Mouse (Mus musculus): ENCODE data around the gene Cd2ap.
"Not testable (repeated sequence)": the region's sequence is repeated elsewhere in the genome, so short reads cannot be mapped to it uniquely, and the experiment has no call there.

Cd2ap gene

GRCm38 (mm10) chr17:42876001-42876903 lies at the start of gene Cd2ap:
Gene Cd2ap (minus strand): TSS chr17:42876665.
- DNase-seq (ENCODE audit: low spot score in 2 of 2): peak; percentile 92 to 96

- no peak for DNase-seq (ENCODE audit: low spot score in 2 of 2)
These were observed 48.3 kb upstream of the Cd2ap start for GRCm38 (mm10) chr17:42924731-42925130.

GRCm38 (mm10) chr17:42918810-42919209 lies 42.3 kb upstream of the Cd2ap start:
- DNase-seq (ENCODE audit: low spot score in 2 of 2): no peak

- DNase-seq (ENCODE audit: low spot score in 2 of 2): no peak
These were observed 38.3 kb upstream of the Cd2ap start for GRCm38 (mm10) chr17:42914726-42915125.

GRCm38 (mm10) chr17:42912193-42912592 lies 35.7 kb upstream of the Cd2ap start:
- no peak for DNase-seq (ENCODE audit: low spot score in 2 of 2)

GRCm38 (mm10) chr17:42910476-42910875 lies 34.0 kb upstream of the Cd2ap start:
- no peak for DNase-seq (ENCODE audit: low spot score in 2 of 2)

GRCm38 (mm10) chr17:42909376-42909775 lies 32.9 kb upstream of the Cd2ap start:
- DNase-seq (ENCODE audit: low spot score in 2 of 2): no peak

- DNase-seq (ENCODE audit: low spot score in 2 of 2): no peak
These were observed 32.4 kb upstream of the Cd2ap start for GRCm38 (mm10) chr17:42908744-42909370.

GRCm38 (mm10) chr17:42908136-42908535 lies 31.7 kb upstream of the Cd2ap start:
- no peak for DNase-seq (ENCODE audit: low spot score in 2 of 2)

- DNase-seq (ENCODE audit: low spot score in 2 of 2): not testable (repeated sequence)
These were observed 30.0 kb upstream of the Cd2ap start for GRCm38 (mm10) chr17:42906456-42906855.

GRCm38 (mm10) chr17:42905919-42906318 lies 29.5 kb upstream of the Cd2ap start:
- DNase-seq (ENCODE audit: low spot score in 2 of 2): no peak

- no peak for DNase-seq (ENCODE audit: low spot score in 2 of 2)
These were observed 24.3 kb upstream of the Cd2ap start for GRCm38 (mm10) chr17:42900795-42901194.

GRCm38 (mm10) chr17:42887282-42887707 lies 10.8 kb upstream of the Cd2ap start:
- DNase-seq (ENCODE audit: low spot score in 2 of 2): no peak

- DNase-seq (ENCODE audit: low spot score in 2 of 2): no peak
These were observed 8.6 kb upstream of the Cd2ap start for GRCm38 (mm10) chr17:42885091-42885501.

GRCm38 (mm10) chr17:42884382-42884781 lies 7.9 kb upstream of the Cd2ap start:
- DNase-seq (ENCODE audit: low spot score in 2 of 2): no peak

- no peak for DNase-seq (ENCODE audit: low spot score in 2 of 2)
These were observed 7.3 kb upstream of the Cd2ap start for GRCm38 (mm10) chr17:42883769-42884168.

- no peak for DNase-seq (ENCODE audit: low spot score in 2 of 2)
These were observed 6.8 kb upstream of the Cd2ap start for GRCm38 (mm10) chr17:42883315-42883714.

- no peak for DNase-seq (ENCODE audit: low spot score in 2 of 2)
These were observed 6.4 kb upstream of the Cd2ap start for GRCm38 (mm10) chr17:42882873-42883272.

GRCm38 (mm10) chr17:42876904-42877425 lies 500 bp upstream of the Cd2ap start:
- DNase-seq (ENCODE audit: low spot score in 2 of 2): no peak

GRCm38 (mm10) chr17:42875571-42876000 lies 879 bp downstream of the Cd2ap start:
- peak; percentile 9 to 39 for DNase-seq (ENCODE audit: low spot score in 2 of 2)

- DNase-seq (ENCODE audit: low spot score in 2 of 2): no peak
These were observed 1.4 kb downstream of the Cd2ap start for GRCm38 (mm10) chr17:42875015-42875414.

GRCm38 (mm10) chr17:42870465-42870864 lies 6.0 kb downstream of the Cd2ap start:
- no peak for DNase-seq (ENCODE audit: low spot score in 2 of 2)

GRCm38 (mm10) chr17:42863186-42863585 lies 13.3 kb downstream of the Cd2ap start:
- DNase-seq (ENCODE audit: low spot score in 2 of 2): no peak

Data from frontal cortex, postnatal 10 days (tissue).